Comparison of ENCODE assay signal across 13 mouse cellular contexts in genomic region chr15:69591219-69592006, GRCm38 (mm10).
DNase-seq lines count a peak whose midpoint lies in the region; ATAC-seq and TF ChIP-seq lines count a peak whose summit lies in the region.
"Had no signal": no experiment of that assay in that cellular context is flagged by ENCODE, and none has a peak within 500 bp of the region (broad histone marks: within the 10 kb centered on the region; RNA-seq: fewer than 3 reads in every experiment).

No protein-coding gene starts in this region.

- no peak for TF ChIP-seq CTCF in brain, embryonic 14.5 days (IDR thresholded peaks at IDR 0.05; ENCODE audit: borderline replicate concordance, extremely low read depth, insufficient read depth, insufficient read length)

- no peak overlapping the region for H3K4me3 ChIP-seq in embryonic facial prominence, embryonic 12.5 days
- H3K4me3 ChIP-seq in hindbrain, embryonic 13.5 days: no peak overlapping the region
- no peak overlapping the region for H3K4me3 ChIP-seq in midbrain, embryonic 15.5 days
- H3K4me3 ChIP-seq: heart, embryonic 13.5 days had no signal

- peak; percentile 82 for DNase-seq in brain, embryonic 14.5 days (ENCODE audit: low read depth)
- DNase-seq in adrenal gland, postnatal 14 days: no peak
- DNase-seq in layer of hippocampus, adult 11-12 months (ENCODE audit: low spot score): no peak
- DNase-seq: gastrocnemius, postnatal 36 days; kidney, postnatal 4 days; right cerebral cortex, postnatal 4 days; thymus, postnatal 25 days had no signal

- no peak overlapping the region for H3K9ac ChIP-seq in embryonic facial prominence, embryonic 12.5 days
- no peak overlapping the region for H3K9ac ChIP-seq in hindbrain, embryonic 13.5 days
- no peak overlapping the region for H3K9ac ChIP-seq in midbrain, embryonic 15.5 days
- H3K9ac ChIP-seq: heart, embryonic 13.5 days had no signal

- 25% methylated on average over 4 of the region's 4 CpGs for WGBS in embryonic facial prominence, embryonic 12.5 days
- 13% methylated on average over 4 of the region's 4 CpGs for WGBS in hindbrain, embryonic 13.5 days
- 10% methylated on average over 4 of the region's 4 CpGs for WGBS in midbrain, embryonic 15.5 days

- H3K36me3 ChIP-seq in embryonic facial prominence, embryonic 12.5 days: no peaks in the 10 kb centered on the region
- no peaks in the 10 kb centered on the region for H3K36me3 ChIP-seq in hindbrain, embryonic 13.5 days
- H3K36me3 ChIP-seq in midbrain, embryonic 15.5 days (replicated peaks): no peaks in the 10 kb centered on the region
- H3K36me3 ChIP-seq: heart, embryonic 13.5 days had no signal

- H3K4me1 ChIP-seq in embryonic facial prominence, embryonic 12.5 days: no peaks in the 10 kb centered on the region; the same call in 1 of the 2 replicates
- peaks cover 4% of the 10 kb centered on the region for H3K4me1 ChIP-seq in hindbrain, embryonic 13.5 days (replicated peaks)
- H3K4me1 ChIP-seq in midbrain, embryonic 15.5 days: peaks cover 5% of the 10 kb centered on the region; the same call in 1 of the 2 replicates

- no peak for TF ChIP-seq POLR2A in brain, embryonic 14.5 days (IDR thresholded peaks at IDR 0.05; ENCODE audit: borderline replicate concordance, extremely low read depth, insufficient read depth, insufficient read length, poor library complexity, severe bottlenecking)

- no peaks in the 10 kb centered on the region for H3K27me3 ChIP-seq in embryonic facial prominence, embryonic 12.5 days
- H3K27me3 ChIP-seq in hindbrain, embryonic 13.5 days: no peaks in the 10 kb centered on the region
- no peaks in the 10 kb centered on the region for H3K27me3 ChIP-seq in midbrain, embryonic 15.5 days (replicated peaks)
- H3K27me3 ChIP-seq: heart, embryonic 13.5 days had no signal

- H3K9me3 ChIP-seq in embryonic facial prominence, embryonic 12.5 days: no peaks in the 10 kb centered on the region
- no peaks in the 10 kb centered on the region for H3K9me3 ChIP-seq in hindbrain, embryonic 13.5 days
- no peaks in the 10 kb centered on the region for H3K9me3 ChIP-seq in midbrain, embryonic 15.5 days
- H3K9me3 ChIP-seq: heart, embryonic 13.5 days had no signal

- 0 out of 2 replicates have a peak, but pooled peaks have one; percentile 41 for ATAC-seq in embryonic facial prominence, embryonic 12.5 days (ENCODE audit: insufficient number of reproducible peaks, insufficient read depth, low FRiP score, low TSS enrichment)
- ATAC-seq in hindbrain, embryonic 13.5 days (ENCODE audit: low FRiP score): peak; percentile 88
- ATAC-seq in midbrain, embryonic 15.5 days (replicated peaks): 0 out of 2 replicates have a peak, but pooled peaks have one; percentile 56
- ATAC-seq in erythroblast, adult 5-6 weeks (replicated peaks; ENCODE audit: low FRiP score, poor library complexity, severe bottlenecking): no peak
- ATAC-seq: lung, postnatal 0 days had no signal

- no peak overlapping the region for H3K4me2 ChIP-seq in embryonic facial prominence, embryonic 12.5 days (replicated peaks)
- H3K4me2 ChIP-seq in hindbrain, embryonic 13.5 days: no peak overlapping the region
- no peak overlapping the region for H3K4me2 ChIP-seq in midbrain, embryonic 15.5 days
- H3K4me2 ChIP-seq: heart, embryonic 13.5 days had no signal

- no peak overlapping the region for H3K27ac ChIP-seq in embryonic facial prominence, embryonic 12.5 days
- H3K27ac ChIP-seq in hindbrain, embryonic 13.5 days: 0 out of 2 replicates have a peak overlapping the region, but pooled peaks have one; percentile 40
- H3K27ac ChIP-seq in midbrain, embryonic 15.5 days: no peak overlapping the region
- H3K27ac ChIP-seq: heart, embryonic 13.5 days had no signal
